Mouse (Mus musculus): ENCODE results near the gene Cbl. TPM values are rescaled to one million over a fixed set of nuclear protein-coding genes. Genes with fewer than 3 reads are reported as not detected.

The Cbl gene
- polyA plus RNA-seq, 1 experiment from 2014 or later, result 23.9 TPM

DNA sequence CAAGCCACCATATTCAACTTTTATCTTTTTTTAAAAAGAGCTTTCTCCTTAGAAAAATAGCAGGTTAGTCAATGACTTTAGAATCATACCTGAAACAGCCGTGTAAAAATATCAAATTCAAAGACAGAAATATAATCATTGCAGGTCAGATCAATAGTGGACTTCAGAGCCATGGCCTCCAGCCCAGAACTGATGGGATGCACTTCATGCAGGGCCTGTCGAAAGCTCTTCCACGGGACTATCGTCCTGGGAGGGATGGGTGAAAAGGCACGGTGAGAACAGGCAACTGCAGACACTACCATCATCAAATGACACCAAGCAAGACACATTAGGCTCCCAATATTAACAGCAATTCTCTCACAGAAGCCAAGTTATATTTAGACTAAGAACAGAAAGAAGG lies 64.9 kb downstream of the Cbl start:
- Histone ChIP-seq H3K36me3 (peaks cover 90% of the 10 kb centered on the region), H3K4me3 (no peak overlapping the region), H3K27me3 (ENCODE audit: low read depth, poor library complexity, severe bottlenecking) (no peaks in the 10 kb centered on the region), H3K27ac (no peak overlapping the region), H3K9me3 (replicated peaks) (no peaks in the 10 kb centered on the region), H3K4me1 (no peaks in the 10 kb centered on the region)
- 90% methylated on average over 5 of the region's 5 CpGs for WGBS
- no peak for DNase-seq (ENCODE audit: low spot score)

DNA sequence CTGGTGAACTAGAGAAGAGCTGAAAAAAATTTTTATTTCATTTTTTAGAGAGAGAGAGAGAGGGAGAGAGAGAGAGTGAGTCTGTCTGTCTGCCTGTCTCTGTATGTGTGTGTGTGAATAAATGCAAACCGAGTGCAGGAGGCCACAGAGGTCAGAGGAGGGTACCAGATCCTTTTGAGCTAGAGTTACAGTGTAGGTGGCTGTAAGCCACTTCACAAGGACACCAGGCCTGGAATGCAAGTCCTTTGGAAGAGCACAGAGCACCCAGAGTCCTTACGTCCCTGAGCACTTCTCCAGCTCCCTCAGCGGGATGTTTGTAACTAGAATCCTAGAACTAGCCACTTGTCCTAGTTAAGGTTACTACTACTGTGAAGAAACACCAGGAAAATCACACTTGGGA lies 74.0 kb downstream of the Cbl start:
- no peaks in the 10 kb centered on the region for H3K4me1 ChIP-seq
- WGBS, result 88% methylated on average over 3 of the region's 3 CpGs

DNA sequence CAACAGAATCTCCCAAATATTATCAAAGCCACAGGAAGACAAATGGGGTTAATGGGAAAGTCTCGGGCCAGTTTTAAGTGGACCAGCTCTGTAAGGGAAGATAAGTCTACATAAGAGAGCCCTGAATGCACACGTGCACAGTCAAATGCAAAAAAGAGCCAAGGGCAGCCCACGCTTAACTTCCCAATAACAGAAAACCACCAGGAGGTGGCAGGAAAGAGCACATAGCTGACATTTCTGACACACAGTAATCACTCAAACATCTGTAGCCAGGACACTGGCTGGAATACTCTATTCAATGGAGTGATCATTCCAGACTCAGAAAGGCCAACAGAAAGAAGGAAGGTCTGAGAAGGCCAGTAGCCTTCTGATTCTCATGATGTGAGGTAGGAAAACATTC lies 86.6 kb downstream of the Cbl start:
- Histone ChIP-seq H3K36me3 (peaks cover 87% of the 10 kb centered on the region), H3K4me3 (no peak overlapping the region), H3K27ac (no peak overlapping the region), H3K27me3 (ENCODE audit: low read depth, poor library complexity, severe bottlenecking) (no peaks in the 10 kb centered on the region), H3K4me1 (no peaks in the 10 kb centered on the region), H3K9me3 (replicated peaks) (no peaks in the 10 kb centered on the region)
- DNase-seq (ENCODE audit: low spot score), result no peak
- 82% methylated on average over 3 of the region's 3 CpGs for WGBS

More for the DNA sequence above, 74.0 kb downstream of the Cbl start:
- Histone ChIP-seq H3K36me3 (peaks cover 94% of the 10 kb centered on the region), H3K9me3 (replicated peaks) (no peaks in the 10 kb centered on the region), H3K4me3 (no peak overlapping the region), H3K27me3 (ENCODE audit: low read depth, poor library complexity, severe bottlenecking) (no peaks in the 10 kb centered on the region), H3K27ac (no peak overlapping the region)
- DNase-seq (ENCODE audit: low spot score), result no peak

- Histone ChIP-seq H3K4me3 (no peak overlapping the region), H3K27ac (no peak overlapping the region), H3K9me3 (replicated peaks) (no peaks in the 10 kb centered on the region), H3K4me1 (no peaks in the 10 kb centered on the region), H3K27me3 (ENCODE audit: low read depth, poor library complexity, severe bottlenecking) (no peaks in the 10 kb centered on the region), H3K36me3 (peaks cover 82% of the 10 kb centered on the region)
- DNase-seq (ENCODE audit: low spot score), result no peak
Measured at GRCm38 (mm10) chr9:44144718-44145060, 89.2 kb downstream of the Cbl start.

- no peaks in the 10 kb centered on the region for H3K9me3 ChIP-seq (replicated peaks)
- no peak overlapping the region for H3K27ac ChIP-seq
- no peaks in the 10 kb centered on the region for H3K27me3 ChIP-seq (ENCODE audit: low read depth, poor library complexity, severe bottlenecking)
- WGBS, result 31% methylated on average over 7 of the region's 8 CpGs
- DNase-seq (ENCODE audit: low spot score), result no peak
- peaks cover 82% of the 10 kb centered on the region for H3K36me3 ChIP-seq
- peaks cover 4% of the 10 kb centered on the region; the same call in 1 of the 2 replicates for H3K4me1 ChIP-seq
- no peak overlapping the region for H3K4me3 ChIP-seq
Measured at GRCm38 (mm10) chr9:44144023-44144717, 89.7 kb downstream of the Cbl start.

DNA sequence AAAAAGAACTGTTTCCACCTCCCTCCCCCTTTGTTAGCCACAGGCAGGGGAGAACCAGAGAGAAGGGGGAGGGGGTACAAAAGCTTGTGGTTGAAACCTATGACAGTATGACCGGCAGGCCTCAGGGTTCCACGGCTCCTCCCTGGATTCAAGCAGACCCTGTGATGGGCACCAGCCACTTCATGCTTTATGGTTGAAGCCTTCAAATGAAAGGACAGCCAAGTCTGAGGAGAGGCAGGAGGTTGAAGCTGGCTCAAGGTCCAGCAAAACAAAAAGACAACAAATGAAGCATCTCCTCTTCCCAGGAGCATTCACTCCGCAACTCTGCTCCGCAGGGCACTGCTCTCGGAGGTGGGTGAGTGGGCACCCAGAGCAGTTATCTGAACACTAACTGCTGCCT lies 90.4 kb downstream of the Cbl start:
- WGBS, result 90% methylated on average over 5 of the region's 5 CpGs
- Histone ChIP-seq H3K36me3 (peaks cover 80% of the 10 kb centered on the region), H3K4me1 (peaks cover 11% of the 10 kb centered on the region; the same call in 1 of the 2 replicates), H3K27ac (no peak overlapping the region), H3K9me3 (replicated peaks) (no peaks in the 10 kb centered on the region), H3K27me3 (ENCODE audit: low read depth, poor library complexity, severe bottlenecking) (no peaks in the 10 kb centered on the region), H3K4me3 (no peak overlapping the region)
- DNase-seq (ENCODE audit: low spot score), result no peak

DNA sequence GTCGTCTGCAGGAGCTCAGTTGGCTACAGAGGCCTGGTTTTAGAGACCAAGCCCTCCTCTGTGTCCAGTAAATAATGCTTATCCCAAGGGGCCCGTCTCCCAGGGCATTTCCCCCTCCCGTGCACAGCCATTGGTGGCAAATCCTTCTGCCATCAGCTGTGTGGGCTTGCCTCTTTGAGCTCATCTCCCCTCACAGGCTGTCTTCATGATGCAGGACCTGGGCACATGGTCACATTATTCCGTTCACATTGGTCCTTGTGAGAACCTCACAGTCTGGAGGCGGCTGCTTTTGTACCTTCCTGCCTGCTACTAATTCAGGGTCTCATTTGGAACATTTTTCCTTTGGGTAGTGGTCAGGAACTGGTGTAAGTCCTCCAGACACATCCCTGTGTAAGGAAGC lies 91.9 kb downstream of the Cbl start:
- Histone ChIP-seq H3K4me3 (no peak overlapping the region), H3K27ac (no peak overlapping the region), H3K36me3 (peaks cover 67% of the 10 kb centered on the region), H3K27me3 (ENCODE audit: low read depth, poor library complexity, severe bottlenecking) (peaks cover 5% of the 10 kb centered on the region), H3K9me3 (replicated peaks) (no peaks in the 10 kb centered on the region), H3K4me1 (peaks cover 12% of the 10 kb centered on the region; the same call in 1 of the 2 replicates)
- DNase-seq (ENCODE audit: low spot score), result no peak
- 76% methylated on average over 5 of the region's 5 CpGs for WGBS

DNA sequence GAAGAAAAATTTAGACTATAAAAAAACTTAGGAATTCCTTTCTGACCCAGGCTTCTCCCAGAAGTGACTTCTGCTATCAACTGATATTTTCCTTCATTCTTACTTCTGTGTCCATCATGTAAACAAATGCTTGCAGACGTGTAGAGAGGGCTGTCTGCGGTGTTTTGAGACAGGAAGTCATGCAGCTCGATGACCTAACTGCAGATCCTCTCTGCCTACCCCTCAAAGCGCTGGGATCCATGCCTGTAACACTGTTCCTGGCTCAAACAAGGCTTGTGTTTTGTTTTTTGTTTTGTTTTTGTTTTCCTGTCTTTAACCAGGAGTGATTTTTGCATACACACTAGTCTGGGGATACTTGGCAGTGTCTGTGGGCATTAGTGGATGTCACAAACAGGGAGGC lies 96.0 kb downstream of the Cbl start:
- no peak overlapping the region for H3K4me3 ChIP-seq
- H3K27ac ChIP-seq, result no peak overlapping the region
- H3K9me3 ChIP-seq (replicated peaks), result no peaks in the 10 kb centered on the region
- peaks cover 46% of the 10 kb centered on the region for H3K27me3 ChIP-seq (ENCODE audit: low read depth, poor library complexity, severe bottlenecking)
- DNase-seq (ENCODE audit: low spot score), result no peak
- 72% methylated on average over 4 of the region's 4 CpGs for WGBS
- peaks cover 48% of the 10 kb centered on the region for H3K4me1 ChIP-seq
- H3K36me3 ChIP-seq, result peaks cover 31% of the 10 kb centered on the region

DNA sequence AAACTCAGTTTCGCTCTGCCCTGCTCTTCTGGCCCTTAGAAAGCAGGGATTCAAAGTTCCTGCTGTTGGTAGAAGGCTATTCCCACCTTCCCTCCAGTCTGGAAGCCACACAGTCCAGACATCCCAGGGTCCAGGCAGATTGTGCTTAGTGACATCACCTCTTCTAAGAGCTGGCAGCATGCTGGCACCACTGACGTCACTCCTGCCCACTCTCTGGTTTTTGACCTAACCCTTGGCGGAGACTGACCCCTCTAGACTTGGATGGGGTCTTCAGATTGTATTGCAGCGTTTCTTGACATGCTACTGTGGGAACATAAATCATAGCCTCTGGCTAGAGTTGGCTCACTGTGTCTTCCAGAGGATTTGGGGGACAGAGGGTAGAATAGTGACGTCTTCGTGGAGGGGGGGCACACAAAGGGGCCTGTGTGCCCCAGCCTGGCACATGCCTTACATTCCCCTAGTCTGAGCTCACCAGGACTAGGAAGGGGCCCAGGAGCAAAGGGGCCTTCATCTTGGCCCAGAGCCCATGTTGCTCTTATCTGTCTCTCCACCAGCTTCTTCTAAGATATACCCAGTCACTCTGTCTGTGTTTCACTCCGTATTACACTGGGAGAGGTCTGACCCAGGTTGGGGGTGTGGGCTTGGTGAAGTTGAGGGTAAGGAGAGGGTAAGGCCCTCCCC lies 98.0 kb downstream of the Cbl start:
- no peak for DNase-seq (ENCODE audit: low spot score)
- H3K4me3 ChIP-seq, result peak overlapping the region; percentile 63
- H3K4me1 ChIP-seq, result peaks cover 58% of the 10 kb centered on the region
- H3K9me3 ChIP-seq (replicated peaks), result no peaks in the 10 kb centered on the region
- peak overlapping the region; percentile 73; the same call in 1 of the 2 replicates for H3K27ac ChIP-seq
- 0 out of 2 replicates have a peak, but pooled peaks cover 18% of the 10 kb centered on the region for H3K36me3 ChIP-seq
- H3K27me3 ChIP-seq (ENCODE audit: low read depth, poor library complexity, severe bottlenecking), result peaks cover 66% of the 10 kb centered on the region
- WGBS, result 66% methylated on average over 7 of the region's 7 CpGs

DNA sequence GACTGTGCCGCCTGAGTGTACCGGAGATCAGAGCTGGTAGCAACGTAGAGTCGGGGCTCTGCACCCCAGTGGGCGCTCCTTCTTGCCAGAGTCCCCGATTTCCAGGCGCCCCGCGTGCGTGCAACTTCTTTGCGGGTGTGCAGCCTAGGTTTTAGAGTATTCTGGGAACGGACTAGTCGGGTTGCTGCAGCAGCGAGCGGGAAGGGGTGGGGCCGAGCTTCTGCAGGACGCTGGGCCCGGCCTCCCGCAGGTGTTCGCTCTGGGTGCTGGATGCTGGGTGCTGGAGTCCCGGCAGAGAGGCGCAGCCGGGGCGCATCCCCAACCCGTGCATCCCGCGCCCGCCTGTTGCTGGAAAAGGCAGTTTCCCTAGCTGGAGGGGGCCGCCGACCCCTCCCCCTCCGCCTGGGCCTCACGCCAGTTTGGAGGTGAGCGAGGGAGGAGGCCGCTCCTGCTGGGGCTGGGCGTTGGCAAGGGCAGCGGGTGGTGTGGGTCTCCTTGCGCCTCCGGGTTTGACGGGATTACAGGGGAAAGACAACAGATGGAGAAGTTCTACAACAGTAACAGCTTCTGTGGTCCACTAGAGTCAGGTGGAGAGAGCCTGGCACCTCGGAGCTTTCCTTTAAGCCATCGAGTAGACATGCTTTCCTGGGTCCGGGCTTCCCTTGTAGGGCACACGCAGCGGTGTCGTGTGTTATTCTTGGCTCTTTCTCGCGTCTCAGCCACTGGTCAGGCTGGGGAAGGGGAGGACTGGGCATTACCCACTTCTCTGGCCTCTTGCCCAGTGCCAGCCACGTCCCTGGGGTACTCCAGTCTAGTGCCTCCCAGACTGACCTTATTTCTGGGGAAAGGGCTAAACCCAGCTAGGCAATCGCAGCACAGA lies 98.8 kb downstream of the Cbl start:
- 0 out of 2 replicates have a peak, but pooled peaks cover 12% of the 10 kb centered on the region for H3K36me3 ChIP-seq
- peak overlapping the region; percentile 63 for H3K4me3 ChIP-seq
- H3K27me3 ChIP-seq (ENCODE audit: low read depth, poor library complexity, severe bottlenecking), result peaks cover 69% of the 10 kb centered on the region
- peaks cover 66% of the 10 kb centered on the region for H3K4me1 ChIP-seq
- H3K27ac ChIP-seq, result peak overlapping the region; percentile 73
- H3K9me3 ChIP-seq (replicated peaks), result no peaks in the 10 kb centered on the region
- 3% methylated on average over 49 of the region's 49 CpGs for WGBS
- peak; percentile 59 for DNase-seq (ENCODE audit: low spot score)

DNA sequence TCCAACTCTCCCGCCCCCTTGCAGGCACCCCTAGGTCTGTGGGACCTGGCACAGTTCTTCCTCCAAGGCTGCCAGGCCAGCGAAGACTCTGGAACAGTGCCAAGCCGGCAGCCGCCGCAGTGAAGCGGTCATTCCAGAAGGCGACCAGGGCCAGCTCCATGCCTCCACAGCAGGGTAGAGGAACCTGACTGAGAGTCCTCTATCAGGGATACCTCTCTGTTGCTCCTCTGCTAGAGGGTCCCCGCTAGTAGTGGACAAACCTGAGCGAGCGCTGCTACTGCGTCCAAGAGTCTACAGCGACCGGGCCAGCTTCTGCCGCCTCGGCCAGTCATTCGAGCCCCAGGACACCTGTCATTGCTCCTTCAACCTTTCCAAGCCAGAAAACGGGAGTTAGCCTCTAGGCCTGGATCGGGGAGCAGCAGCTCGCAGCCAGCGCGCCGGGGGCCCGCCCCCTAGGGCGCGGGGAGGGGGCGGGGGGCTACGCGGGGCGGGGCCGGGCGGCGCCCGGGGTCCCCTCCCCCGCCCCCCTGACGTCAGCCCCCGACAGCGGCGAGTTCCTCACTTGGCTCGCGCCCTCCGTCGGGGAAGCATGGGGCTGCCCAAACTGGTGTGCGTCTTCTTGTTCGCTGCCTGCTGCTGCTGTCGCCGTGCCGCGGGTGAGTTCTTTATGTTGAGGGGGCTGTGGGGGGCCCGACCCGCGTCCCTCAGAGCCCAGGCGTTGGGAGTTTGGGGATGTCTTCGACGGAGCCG lies 99.6 kb downstream of the Cbl start, which contains the start of gene Mcam:
Gene Mcam, plus strand, starts transcription at position 369 of the 750 bp plus-strand sequence.
- Histone ChIP-seq H3K4me1 (peaks cover 71% of the 10 kb centered on the region), H3K4me3 (peak within 1 kb of the TSS; percentile 63), H3K27me3 (ENCODE audit: low read depth, poor library complexity, severe bottlenecking) (peaks cover 69% of the 10 kb centered on the region), H3K9me3 (replicated peaks) (no peaks in the 10 kb centered on the region), H3K36me3 (0 out of 2 replicates have a peak, but pooled peaks cover 7% of the 10 kb centered on the region), H3K27ac (peak within 1 kb of the TSS; percentile 73)
- DNase-seq (ENCODE audit: low spot score), result peak; percentile 75
- 3% methylated on average over 54 of the region's 55 CpGs for WGBS

DNA sequence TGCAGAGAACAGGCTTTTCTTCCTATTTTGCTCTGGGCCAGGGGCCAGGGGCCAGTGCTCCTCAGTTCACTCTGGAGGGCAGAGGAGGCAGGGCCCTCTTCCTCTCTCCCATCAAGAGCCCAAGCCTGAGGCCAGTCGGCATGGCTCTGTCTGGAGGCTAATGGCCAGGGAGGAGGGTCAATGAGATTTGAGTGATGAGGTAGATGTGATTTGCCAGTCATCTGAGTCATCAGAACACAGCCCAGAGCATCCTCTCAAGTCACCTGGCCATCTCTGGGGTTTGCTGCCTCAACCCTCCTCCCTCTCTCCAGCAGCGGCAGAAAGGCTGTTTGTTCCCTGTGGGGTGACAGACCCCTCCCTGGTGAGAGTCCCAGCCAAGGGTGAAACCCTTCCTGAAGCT lies 100.6 kb downstream of the Cbl start:
- 3% methylated on average over 2 of the region's 2 CpGs for WGBS
- no peak for DNase-seq (ENCODE audit: low spot score)
- H3K36me3 ChIP-seq, result no peaks in the 10 kb centered on the region
- H3K9me3 ChIP-seq (replicated peaks), result no peaks in the 10 kb centered on the region
- no peak overlapping the region; the same call in 1 of the 2 replicates for H3K27ac ChIP-seq
- H3K4me1 ChIP-seq, result peaks cover 62% of the 10 kb centered on the region
- H3K27me3 ChIP-seq (ENCODE audit: low read depth, poor library complexity, severe bottlenecking), result peaks cover 72% of the 10 kb centered on the region
- H3K4me3 ChIP-seq, result peak overlapping the region; percentile 63; the same call in 1 of the 2 replicates

Measured in limb, embryonic 10.5 days (tissue).